Mouse (Mus musculus): ENCODE measurements at regions not wholly inside any gene's neighbourhood (a gene's known extent, or its start where the extent isn't known, plus 50 kb on each side); places are given as distances from the start of the nearest gene placed in this dataset.

GRCm38 (mm10) chr12:73842000-73842675 is 59.0 kb upstream of the Hif1a start:
- H3K27ac ChIP-seq (ENCODE audit: low read depth, low read length) = no peak overlapping the region
- no peak overlapping the region for H3K4me3 ChIP-seq (ENCODE audit: low read depth, low read length)
- no peak overlapping the region for H3K9ac ChIP-seq (ENCODE audit: low read depth, low read length)
- 83% methylated on average over 9 of the region's 9 CpGs for WGBS
- H3K36me3 ChIP-seq (ENCODE audit: control insufficient read depth, insufficient read depth, low read length) = no peaks in the 10 kb centered on the region
- H3K9me3 ChIP-seq (ENCODE audit: control insufficient read depth, low read length) = no peaks in the 10 kb centered on the region
- H3K4me2 ChIP-seq (replicated peaks; ENCODE audit: low read depth, low read length) = no peak overlapping the region
- no peaks in the 10 kb centered on the region for H3K4me1 ChIP-seq (replicated peaks; ENCODE audit: control insufficient read depth, insufficient read depth, low read length)
- no peaks in the 10 kb centered on the region for H3K27me3 ChIP-seq (ENCODE audit: control insufficient read depth, insufficient read depth, low read length)
- ATAC-seq (ENCODE audit: low FRiP score) = no peak
- DNase-seq (ENCODE audit: low spot score) = no peak

GRCm38 (mm10) chr12:73844782-73845181 is 56.4 kb upstream of the Hif1a start:
- Histone ChIP-seq H3K9me3 (ENCODE audit: control insufficient read depth, low read length) (no peaks in the 10 kb centered on the region), H3K27me3 (ENCODE audit: control insufficient read depth, insufficient read depth, low read length) (no peaks in the 10 kb centered on the region), H3K4me3 (ENCODE audit: low read depth, low read length) (no peak overlapping the region), H3K4me1 (replicated peaks; ENCODE audit: control insufficient read depth, insufficient read depth, low read length) (no peaks in the 10 kb centered on the region), H3K36me3 (ENCODE audit: control insufficient read depth, insufficient read depth, low read length) (no peaks in the 10 kb centered on the region), H3K9ac (ENCODE audit: low read depth, low read length) (no peak overlapping the region), H3K4me2 (replicated peaks; ENCODE audit: low read depth, low read length) (no peak overlapping the region), H3K27ac (ENCODE audit: low read depth, low read length) (no peak overlapping the region)
- WGBS = 86% methylated on average over 3 of the region's 3 CpGs
- no peak for ATAC-seq (ENCODE audit: low FRiP score)
- no peak for DNase-seq (ENCODE audit: low spot score)

- DNase-seq (ENCODE audit: low spot score) = no peak
- ATAC-seq (ENCODE audit: low FRiP score) = no peak
- no peak overlapping the region for H3K9ac ChIP-seq (ENCODE audit: low read depth, low read length)
- no peaks in the 10 kb centered on the region for H3K36me3 ChIP-seq (ENCODE audit: control insufficient read depth, insufficient read depth, low read length)
- H3K4me1 ChIP-seq (replicated peaks; ENCODE audit: control insufficient read depth, insufficient read depth, low read length) = no peaks in the 10 kb centered on the region
- H3K4me2 ChIP-seq (replicated peaks; ENCODE audit: low read depth, low read length) = no peak overlapping the region
- H3K9me3 ChIP-seq (ENCODE audit: control insufficient read depth, low read length) = no peaks in the 10 kb centered on the region
- no peak overlapping the region for H3K4me3 ChIP-seq (ENCODE audit: low read depth, low read length)
- H3K27ac ChIP-seq (ENCODE audit: low read depth, low read length) = no peak overlapping the region
- H3K27me3 ChIP-seq (ENCODE audit: control insufficient read depth, insufficient read depth, low read length) = no peaks in the 10 kb centered on the region
- WGBS = 86% methylated on average over 10 of the region's 10 CpGs
Measured at GRCm38 (mm10) chr12:73846672-73847071, 54.5 kb upstream of the Hif1a start.

- H3K27ac ChIP-seq (ENCODE audit: low read depth, low read length) = no peak overlapping the region
- no peaks in the 10 kb centered on the region for H3K4me1 ChIP-seq (replicated peaks; ENCODE audit: control insufficient read depth, insufficient read depth, low read length)
- no peak for ATAC-seq (ENCODE audit: low FRiP score)
- H3K4me3 ChIP-seq (ENCODE audit: low read depth, low read length) = no peak overlapping the region
- no peaks in the 10 kb centered on the region for H3K9me3 ChIP-seq (ENCODE audit: control insufficient read depth, low read length)
- WGBS = 88% methylated on average over 10 of the region's 10 CpGs
- no peaks in the 10 kb centered on the region for H3K27me3 ChIP-seq (ENCODE audit: control insufficient read depth, insufficient read depth, low read length)
- DNase-seq (ENCODE audit: low spot score) = no peak
- no peaks in the 10 kb centered on the region for H3K36me3 ChIP-seq (ENCODE audit: control insufficient read depth, insufficient read depth, low read length)
- H3K4me2 ChIP-seq (replicated peaks; ENCODE audit: low read depth, low read length) = no peak overlapping the region
- no peak overlapping the region for H3K9ac ChIP-seq (ENCODE audit: low read depth, low read length)
Measured at GRCm38 (mm10) chr12:73847336-73847735, 53.8 kb upstream of the Hif1a start.

- Histone ChIP-seq H3K4me3 (ENCODE audit: low read depth, low read length) (no peak overlapping the region), H3K4me2 (replicated peaks; ENCODE audit: low read depth, low read length) (no peak overlapping the region), H3K36me3 (ENCODE audit: control insufficient read depth, insufficient read depth, low read length) (no peaks in the 10 kb centered on the region), H3K4me1 (replicated peaks; ENCODE audit: control insufficient read depth, insufficient read depth, low read length) (no peaks in the 10 kb centered on the region), H3K9ac (ENCODE audit: low read depth, low read length) (no peak overlapping the region), H3K9me3 (ENCODE audit: control insufficient read depth, low read length) (no peaks in the 10 kb centered on the region), H3K27me3 (ENCODE audit: control insufficient read depth, insufficient read depth, low read length) (no peaks in the 10 kb centered on the region), H3K27ac (ENCODE audit: low read depth, low read length) (no peak overlapping the region)
- ATAC-seq (ENCODE audit: low FRiP score) = no peak
- no peak for DNase-seq (ENCODE audit: low spot score)
- 85% methylated on average over 2 of the region's 2 CpGs for WGBS
Measured at GRCm38 (mm10) chr12:73850831-73851230, 50.3 kb upstream of the Hif1a start.
